Comparison of ENCODE assay signal across 19 mouse cellular contexts in genomic region chr11:119521920-119522710, GRCm38 (mm10). TPM values are rescaled to one million over a fixed set of nuclear protein-coding genes. Genes with fewer than 3 reads are reported as not detected.
DNase-seq lines count a peak whose midpoint lies in the region; ATAC-seq and TF ChIP-seq lines count a peak whose summit lies in the region.
"Had no signal": no experiment of that assay in that cellular context is flagged by ENCODE, and none has a peak within 500 bp of the region (broad histone marks: within the 10 kb centered on the region; RNA-seq: fewer than 3 reads in every experiment).

No protein-coding gene starts in this region.

- no peak overlapping the region for H3K4me2 ChIP-seq in hindbrain, postnatal 0 days (ENCODE audit: low read depth, low read length)
- H3K4me2 ChIP-seq in midbrain, postnatal 0 days (ENCODE audit: low read depth, low read length, poor library complexity, severe bottlenecking): no peak overlapping the region
- no peak overlapping the region for H3K4me2 ChIP-seq in midbrain, embryonic 16.5 days (ENCODE audit: low read length)
- H3K4me2 ChIP-seq: liver, embryonic 11.5 days; midbrain, embryonic 13.5 days had no signal

- intact Hi-C loops in heart, adult 2 months (cut with DNase I): loop anchor here (2.0 kb wide), 1 partner anchor 81 kb away; the partner anchor contains the start of gene Rptor

- H3K4me3 ChIP-seq in hindbrain, postnatal 0 days (ENCODE audit: low read length): no peak overlapping the region
- no peak overlapping the region for H3K4me3 ChIP-seq in hindbrain, embryonic 10.5 days
- no peak overlapping the region for H3K4me3 ChIP-seq in midbrain, postnatal 0 days (ENCODE audit: low read depth, low read length)
- H3K4me3 ChIP-seq in midbrain, embryonic 16.5 days (ENCODE audit: low read depth, low read length): no peak overlapping the region
- no peak overlapping the region for H3K4me3 ChIP-seq in lung, adult 2 months (replicated peaks; ENCODE audit: extremely low read depth, low read depth, low read length)
- H3K4me3 ChIP-seq in heart, adult 2 months: no peak overlapping the region
- H3K4me3 ChIP-seq: embryonic facial prominence, embryonic 10.5 days; midbrain, embryonic 13.5 days had no signal

- no peaks in the 10 kb centered on the region for H3K36me3 ChIP-seq in hindbrain, postnatal 0 days (ENCODE audit: insufficient read depth, low read length)
- H3K36me3 ChIP-seq in hindbrain, embryonic 10.5 days: no peaks in the 10 kb centered on the region
- H3K36me3 ChIP-seq in midbrain, postnatal 0 days (ENCODE audit: insufficient read depth, low read length): no peaks in the 10 kb centered on the region
- no peaks in the 10 kb centered on the region for H3K36me3 ChIP-seq in midbrain, embryonic 16.5 days (ENCODE audit: control insufficient read depth, insufficient read depth, low read length)
- no peaks in the 10 kb centered on the region for H3K36me3 ChIP-seq in heart, adult 2 months (ENCODE audit: control insufficient read depth, insufficient read depth, low read length)
- H3K36me3 ChIP-seq: embryonic facial prominence, embryonic 10.5 days; midbrain, embryonic 13.5 days had no signal

- no peak for TF ChIP-seq POLR2A in lung, adult 2 months (IDR thresholded peaks at IDR 0.05; ENCODE audit: borderline replicate concordance, extremely low read depth, low read depth, low read length)
- TF ChIP-seq POLR2A in heart, adult 2 months (IDR thresholded peaks at IDR 0.05; ENCODE audit: insufficient read depth, low read depth, low read length): no peak

- H3K79me2 ChIP-seq in heart, adult 2 months (replicated peaks; ENCODE audit: control insufficient read depth, insufficient read depth, low read length): no peaks in the 10 kb centered on the region

- DNase-seq in hindbrain, postnatal 0 days (ENCODE audit: low spot score): peak; percentile 73
- no peak for DNase-seq in hindbrain, embryonic 10.5 days (ENCODE audit: low spot score)
- peak; percentile 80 for DNase-seq in midbrain, postnatal 0 days (ENCODE audit: low spot score)
- peak; percentile 34 for DNase-seq in lung, adult 2 months
- DNase-seq in lung, postnatal 4 days: peak; percentile 47 to 79
- DNase-seq in heart, adult 2 months: no peak
- no peak for DNase-seq in urinary bladder, postnatal 25 days (ENCODE audit: low spot score)
- DNase-seq: layer of hippocampus, adult 9-11 months; retina, postnatal 1 day; right cerebral cortex, postnatal 4 days; thymus, postnatal 4 days had no signal

- H3K27ac ChIP-seq in hindbrain, postnatal 0 days: peak overlapping the region; percentile 16; the same call in 1 of the 2 replicates
- no peak overlapping the region for H3K27ac ChIP-seq in hindbrain, embryonic 10.5 days
- H3K27ac ChIP-seq in midbrain, postnatal 0 days (ENCODE audit: low read depth, low read length): no peak overlapping the region
- H3K27ac ChIP-seq in midbrain, embryonic 16.5 days (ENCODE audit: low read length): no peak overlapping the region
- H3K27ac ChIP-seq in heart, adult 2 months: no peak overlapping the region
- H3K27ac ChIP-seq: embryonic facial prominence, embryonic 10.5 days; midbrain, embryonic 13.5 days had no signal

- TF ChIP-seq EP300 in heart, adult 2 months (IDR thresholded peaks at IDR 0.05; ENCODE audit: insufficient read depth, low read depth, low read length): no peak

- ATAC-seq in hindbrain, postnatal 0 days: peak; percentile 77
- ATAC-seq in midbrain, postnatal 0 days (ENCODE audit: low FRiP score): peak; percentile 49
- no peak for ATAC-seq in midbrain, embryonic 16.5 days
- ATAC-seq: forebrain, embryonic 14.5 days; intestine, embryonic 16.5 days; midbrain, embryonic 13.5 days had no signal

- TF ChIP-seq CTCF in hindbrain, postnatal 0 days (IDR thresholded peaks at IDR 0.05; ENCODE audit: low read depth): no peak
- no peak for TF ChIP-seq CTCF in midbrain, postnatal 0 days (IDR thresholded peaks at IDR 0.05)
- TF ChIP-seq CTCF in lung, adult 2 months (IDR thresholded peaks at IDR 0.05; ENCODE audit: insufficient read depth, low read length): no peak
- no peak for TF ChIP-seq CTCF in heart, adult 2 months (IDR thresholded peaks at IDR 0.05)

- no peak overlapping the region for H3K9ac ChIP-seq in hindbrain, postnatal 0 days (replicated peaks; ENCODE audit: low read length)
- no peak overlapping the region for H3K9ac ChIP-seq in midbrain, postnatal 0 days (replicated peaks; ENCODE audit: low read length, poor library complexity, severe bottlenecking)
- no peak overlapping the region for H3K9ac ChIP-seq in midbrain, embryonic 16.5 days (ENCODE audit: low read depth, low read length)
- H3K9ac ChIP-seq in heart, adult 2 months (ENCODE audit: low read depth, low read length): no peak overlapping the region
- H3K9ac ChIP-seq: midbrain, embryonic 13.5 days had no signal

- 58% methylated on average over 6 of the region's 6 CpGs for WGBS in hindbrain, postnatal 0 days
- 86% methylated on average over 6 of the region's 6 CpGs for WGBS in hindbrain, embryonic 10.5 days
- WGBS in midbrain, postnatal 0 days: 74% methylated on average over 6 of the region's 6 CpGs
- 75% methylated on average over 6 of the region's 6 CpGs for WGBS in midbrain, embryonic 16.5 days
- 55% methylated on average over 6 of the region's 6 CpGs for WGBS in lung, adult 2 months
- WGBS in heart, adult 2 months: 52% methylated on average over 6 of the region's 6 CpGs

- H3K27me3 ChIP-seq in hindbrain, postnatal 0 days (ENCODE audit: insufficient read depth, low read length): no peaks in the 10 kb centered on the region
- H3K27me3 ChIP-seq in hindbrain, embryonic 10.5 days (ENCODE audit: insufficient read depth, poor library complexity, severe bottlenecking): 0 out of 2 replicates have a peak, but pooled peaks cover 1% of the 10 kb centered on the region
- H3K27me3 ChIP-seq in midbrain, postnatal 0 days (ENCODE audit: insufficient read depth, low read length): no peaks in the 10 kb centered on the region
- H3K27me3 ChIP-seq in midbrain, embryonic 16.5 days (ENCODE audit: control insufficient read depth, insufficient read depth, low read depth, low read length): no peaks in the 10 kb centered on the region
- no peaks in the 10 kb centered on the region for H3K27me3 ChIP-seq in heart, adult 2 months (ENCODE audit: control insufficient read depth, insufficient read depth, low read length)
- H3K27me3 ChIP-seq: midbrain, embryonic 13.5 days had no signal

- H3K4me1 ChIP-seq in hindbrain, postnatal 0 days (ENCODE audit: insufficient read depth, low read length): peaks cover 10% of the 10 kb centered on the region
- H3K4me1 ChIP-seq in hindbrain, embryonic 10.5 days (replicated peaks): peaks cover 14% of the 10 kb centered on the region
- 0 out of 2 replicates have a peak, but pooled peaks cover 2% of the 10 kb centered on the region for H3K4me1 ChIP-seq in midbrain, postnatal 0 days (ENCODE audit: insufficient read depth, low read length)
- H3K4me1 ChIP-seq in midbrain, embryonic 16.5 days (ENCODE audit: control insufficient read depth, insufficient read depth, low read length): peaks cover 3% of the 10 kb centered on the region; the same call in 1 of the 2 replicates
- H3K4me1 ChIP-seq in lung, adult 2 months (ENCODE audit: control insufficient read depth, insufficient read depth, low read length): peaks cover 8% of the 10 kb centered on the region
- no peaks in the 10 kb centered on the region for H3K4me1 ChIP-seq in heart, adult 2 months (ENCODE audit: control insufficient read depth, insufficient read depth, low read length)

- no peaks in the 10 kb centered on the region for H3K9me3 ChIP-seq in hindbrain, postnatal 0 days (ENCODE audit: low read length)
- no peaks in the 10 kb centered on the region for H3K9me3 ChIP-seq in hindbrain, embryonic 10.5 days
- no peaks in the 10 kb centered on the region for H3K9me3 ChIP-seq in midbrain, postnatal 0 days (ENCODE audit: low read length)
- H3K9me3 ChIP-seq in midbrain, embryonic 16.5 days (replicated peaks; ENCODE audit: control insufficient read depth, low read length, poor library complexity, severe bottlenecking): no peaks in the 10 kb centered on the region
- H3K9me3 ChIP-seq: embryonic facial prominence, embryonic 10.5 days had no signal

RNA-seq across cellular contexts. Expression of gene Nptx1, which starts 25.4 kb away (rescaled TPM):
- 27.0 and 29.0 TPM in 2 replicates for total RNA-seq in hindbrain, postnatal 0 days (2014; rRNA removed)
- 9.4 and 10.1 TPM in 2 replicates for polyA plus RNA-seq in hindbrain, postnatal 0 days (2015; fragmentation: Nextera tagmentation; extraction: Ambion mirVana)
- 3.2 and 9.7 TPM in 2 replicates for polyA plus RNA-seq in hindbrain, embryonic 10.5 days (2016; fragmentation: Nextera tagmentation; extraction: Ambion mirVana)
- 16.3 and 22.4 TPM in 2 replicates for total RNA-seq in midbrain, postnatal 0 days (2014; rRNA removed)
- 7.5 and 7.6 TPM in 2 replicates for polyA plus RNA-seq in midbrain, postnatal 0 days (2015; fragmentation: Nextera tagmentation; extraction: Ambion mirVana)
- 12.4 and 12.6 TPM in 2 replicates for polyA plus RNA-seq in midbrain, embryonic 16.5 days (2015; fragmentation: Nextera tagmentation; extraction: Ambion mirVana)
- polyA plus RNA-seq in lung, adult 2 months (2012; rRNA removed): 8.7 and 11.8 TPM in 2 replicates
- under 1 TPM; 0.09 to 0.23 TPM for total RNA-seq in heart, adult 2 months (2021)
- 0.12 and 0.16 TPM in 2 replicates for polyA plus RNA-seq in heart, adult 2 months (2012; rRNA removed)
- total RNA-seq: megakaryocyte progenitor cell, adult 5-6 weeks; neutrophil, adult 5-6 weeks had no signal

RNA-seq across cellular contexts. Expression of gene Endov, which starts 31.0 kb away (rescaled TPM):
- 39.9 and 50.5 TPM in 2 replicates for total RNA-seq in hindbrain, postnatal 0 days (2014; rRNA removed)
- 12.8 and 13.4 TPM in 2 replicates for polyA plus RNA-seq in hindbrain, postnatal 0 days (2015; fragmentation: Nextera tagmentation; extraction: Ambion mirVana)
- polyA plus RNA-seq in hindbrain, embryonic 10.5 days (2016; fragmentation: Nextera tagmentation; extraction: Ambion mirVana): 21.4 and 23.4 TPM in 2 replicates
- total RNA-seq in midbrain, postnatal 0 days (2014; rRNA removed): 36.7 and 42.0 TPM in 2 replicates
- polyA plus RNA-seq in midbrain, postnatal 0 days (2015; fragmentation: Nextera tagmentation; extraction: Ambion mirVana): 13.2 and 13.3 TPM in 2 replicates
- 17.3 and 19.8 TPM in 2 replicates for polyA plus RNA-seq in midbrain, embryonic 16.5 days (2015; fragmentation: Nextera tagmentation; extraction: Ambion mirVana)
- 16.0 and 21.9 TPM in 2 replicates for polyA plus RNA-seq in lung, adult 2 months (2012; rRNA removed)
- 1 to 10 TPM; 6.9 to 7.3 TPM for total RNA-seq in heart, adult 2 months (2021)
- polyA plus RNA-seq in heart, adult 2 months (2012; rRNA removed): 6.9 and 8.3 TPM in 2 replicates

Comparison
In these comparisons a context has a peak if more than half of its experiments do, and no peak if none do; other contexts are left out.
1. DNase-seq: peak in hindbrain, postnatal 0 days (single experiment), midbrain, postnatal 0 days (single experiment), lung, adult 2 months (single experiment) and lung, postnatal 4 days (2 of 2); none in hindbrain, embryonic 10.5 days (single experiment), heart, adult 2 months (0 of 2) and urinary bladder, postnatal 25 days (single experiment).